Mouse (Mus musculus) CD8-positive naive resting alpha-beta T cell, adult 57 days (primary cell): ENCODE measurements around the gene Olfr775. TPM values are rescaled to one million over a fixed set of nuclear protein-coding genes. Genes with fewer than 3 reads are reported as not detected.

Experiments used
- total RNA-seq: library from RNA; stranded (reverse); gene quantifications from one replicate; pipeline ENCODE4 v1.2.4, GENCODE M21; 2023

The Olfr775 gene
- not detected for total RNA-seq

DNA sequence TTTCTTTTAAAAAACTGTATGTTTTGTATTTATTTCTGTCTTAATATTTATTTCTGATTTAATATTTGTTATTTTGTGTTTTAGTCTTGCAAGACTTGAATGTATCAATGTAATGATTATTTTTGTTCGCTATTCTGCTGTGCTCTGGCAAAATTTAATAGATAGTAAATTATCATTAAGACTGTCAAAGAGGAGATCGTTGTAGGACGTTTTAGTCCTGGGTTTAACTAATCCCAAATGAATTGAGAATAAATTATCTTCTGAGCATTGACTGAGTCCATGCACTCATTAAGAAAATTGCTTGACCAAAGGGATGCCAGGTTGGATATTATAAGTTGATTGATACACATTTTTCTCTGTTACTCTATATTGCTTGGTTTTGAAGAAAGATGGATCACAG lies at the start of gene Olfr775:
Gene Olfr775, plus strand, starts transcription at position 301 of the 400 bp plus-strand sequence.

DNA sequence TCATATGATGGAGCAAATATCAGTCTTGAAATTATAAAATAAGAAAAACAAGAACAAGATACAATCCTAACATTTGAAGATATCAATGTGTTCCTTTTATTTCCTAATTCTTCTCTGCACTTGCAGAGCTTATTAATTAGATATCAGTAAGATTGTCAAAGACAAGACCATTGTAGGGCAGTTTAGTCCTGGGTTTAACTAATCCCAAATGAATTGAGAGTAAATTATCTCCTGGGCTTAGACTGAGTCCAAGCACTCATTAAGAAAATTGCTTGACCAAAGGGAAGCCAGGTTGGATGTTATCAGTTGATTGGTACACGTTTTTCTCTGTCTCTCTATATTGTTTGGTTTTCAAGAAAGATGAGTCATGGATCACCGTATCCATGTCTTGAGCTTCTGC lies 12.3 kb upstream of the Olfr775 start, which contains the start of gene Olfr774:
Gene Olfr774, plus strand, starts transcription at position 301 of the 400 bp plus-strand sequence.

DNA sequence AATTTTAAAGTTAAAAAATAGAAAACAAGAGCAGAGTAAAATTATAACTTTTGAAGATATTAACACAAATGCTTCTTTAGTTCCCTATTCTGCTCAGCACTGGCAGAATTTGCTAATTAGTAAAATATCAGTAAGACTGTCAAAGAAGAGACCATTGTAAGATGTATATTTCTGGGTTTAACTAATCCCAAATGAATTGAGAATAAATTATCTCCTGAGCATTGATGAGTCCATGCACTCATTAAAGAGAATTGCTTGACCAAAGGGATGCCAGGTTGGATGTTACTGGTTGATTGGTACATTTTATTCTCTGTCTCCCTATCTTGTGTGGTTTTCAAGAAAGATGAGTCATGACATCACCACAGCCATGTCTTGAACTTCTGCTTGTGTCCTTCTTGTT lies 10.6 kb downstream of the Olfr775 start, which contains the start of gene Olfr776:
Gene Olfr776, plus strand, starts transcription at position 301 of the 400 bp plus-strand sequence.

DNA sequence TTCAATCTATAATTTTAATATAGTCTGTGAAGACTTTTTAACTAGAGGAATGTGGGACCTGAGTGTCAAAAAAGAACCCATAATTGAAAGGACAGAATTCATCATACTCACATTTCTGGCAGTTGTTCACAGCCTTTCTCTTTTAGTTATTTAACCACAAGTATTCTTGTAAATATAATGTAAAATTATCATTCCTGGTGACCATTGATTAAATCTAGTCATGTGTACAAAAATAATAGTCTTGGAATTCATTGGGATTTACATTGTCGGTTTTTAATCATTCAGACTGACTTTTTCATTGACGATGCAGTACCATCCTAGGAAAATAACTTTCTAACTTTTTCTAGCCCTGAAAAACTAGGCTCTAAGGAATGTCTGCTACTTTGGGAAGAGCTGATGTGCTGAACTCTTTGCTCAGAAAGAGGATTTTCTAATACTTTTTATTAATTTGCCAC lies 22.9 kb downstream of the Olfr775 start, which contains the start of gene Olfr777:
Gene Olfr777, minus strand, starts transcription at position 405 of the 455 bp plus-strand sequence.

Other genes starting within 250 kb of the Olfr775 start
- gene Olfr763, start 237.6 kb upstream of the Olfr775 start, total RNA-seq: 1.0 TPM
- not detected for gene Olfr764-ps1, start 208.5 kb upstream of the Olfr775 start, total RNA-seq
- gene Olfr765, start 198.4 kb upstream of the Olfr775 start, total RNA-seq: not detected
- gene Olfr766-ps1, start 179.4 kb upstream of the Olfr775 start, total RNA-seq: not detected
- not detected for gene Olfr767, start 165.5 kb upstream of the Olfr775 start, total RNA-seq
- gene Olfr768, start 149.0 kb upstream of the Olfr775 start, total RNA-seq: not detected
- not detected for gene Olfr769, start 130.6 kb upstream of the Olfr775 start, total RNA-seq
- not detected for gene Olfr770, start 109.4 kb upstream of the Olfr775 start, total RNA-seq
- gene Olfr771, start 83.7 kb upstream of the Olfr775 start, total RNA-seq: not detected
- not detected for gene Olfr772, start 70.5 kb upstream of the Olfr775 start, total RNA-seq
- gene Olfr773, start 61.0 kb upstream of the Olfr775 start, total RNA-seq: not detected
- not detected for gene Olfr774, start 12.2 kb upstream of the Olfr775 start, total RNA-seq
- gene Olfr776, start 10.7 kb downstream of the Olfr775 start, total RNA-seq: not detected
- gene Olfr777, start 23.1 kb downstream of the Olfr775 start, total RNA-seq: not detected
- not detected for gene Olfr780, start 69.7 kb downstream of the Olfr775 start, total RNA-seq
- not detected for gene Olfr781, start 80.4 kb downstream of the Olfr775 start, total RNA-seq
- not detected for gene Olfr782, start 100.4 kb downstream of the Olfr775 start, total RNA-seq
- gene Olfr784, start 135.7 kb downstream of the Olfr775 start, total RNA-seq: not detected
- not detected for gene Olfr785, start 157.0 kb downstream of the Olfr775 start, total RNA-seq
- not detected for gene Olfr786, start 178.9 kb downstream of the Olfr775 start, total RNA-seq
- gene Olfr787, start 213.4 kb downstream of the Olfr775 start, total RNA-seq: not detected
- gene Olfr788, start 222.6 kb downstream of the Olfr775 start, total RNA-seq: not detected
- gene Olfr789, start 236.3 kb downstream of the Olfr775 start, total RNA-seq: not detected